Mouse (Mus musculus): ENCODE measurements around the gene P3h3. TPM values are rescaled to one million over a fixed set of nuclear protein-coding genes. Genes with fewer than 3 reads are reported as not detected.

P3h3 gene
- polyA plus RNA-seq, 1 experiment from 2014 or later, result 43.2 TPM

GRCm38 (mm10) chr6:124881821-124882220 is 24.3 kb upstream of the P3h3 start:
- Histone ChIP-seq H3K4me1 (ENCODE audit: control insufficient read depth, insufficient read depth, low read length) (no peaks in the 10 kb centered on the region), H3K4me2 (replicated peaks; ENCODE audit: low read depth, low read length) (no peak overlapping the region), H3K4me3 (ENCODE audit: low read depth, low read length) (no peak overlapping the region), H3K9ac (replicated peaks; ENCODE audit: low read depth, low read length) (no peak overlapping the region), H3K27ac (ENCODE audit: low read length) (no peak overlapping the region), H3K27me3 (ENCODE audit: control insufficient read depth, insufficient read depth, low read length) (no peaks in the 10 kb centered on the region), H3K9me3 (ENCODE audit: control insufficient read depth, low read depth, low read length) (no peaks in the 10 kb centered on the region), H3K36me3 (ENCODE audit: control insufficient read depth, insufficient read depth, low read length) (no peaks in the 10 kb centered on the region)
- no peak for ATAC-seq (ENCODE audit: insufficient number of reproducible peaks, insufficient read depth, low FRiP score, low read depth)
- WGBS, result 94% methylated on average over 9 of the region's 9 CpGs

GRCm38 (mm10) chr6:124879390-124879789 is 21.8 kb upstream of the P3h3 start:
- Histone ChIP-seq H3K4me3 (ENCODE audit: low read depth, low read length) (no peak overlapping the region), H3K9me3 (ENCODE audit: control insufficient read depth, low read depth, low read length) (no peaks in the 10 kb centered on the region), H3K4me1 (ENCODE audit: control insufficient read depth, insufficient read depth, low read length) (no peaks in the 10 kb centered on the region), H3K27me3 (ENCODE audit: control insufficient read depth, insufficient read depth, low read length) (no peaks in the 10 kb centered on the region), H3K36me3 (ENCODE audit: control insufficient read depth, insufficient read depth, low read length) (no peaks in the 10 kb centered on the region), H3K4me2 (replicated peaks; ENCODE audit: low read depth, low read length) (no peak overlapping the region), H3K27ac (ENCODE audit: low read length) (no peak overlapping the region), H3K9ac (replicated peaks; ENCODE audit: low read depth, low read length) (no peak overlapping the region)
- no peak for ATAC-seq (ENCODE audit: insufficient number of reproducible peaks, insufficient read depth, low FRiP score, low read depth)
- WGBS, result 47% methylated on average over 6 of the region's 6 CpGs

GRCm38 (mm10) chr6:124874348-124874747 is 16.8 kb upstream of the P3h3 start:
- Histone ChIP-seq H3K36me3 (ENCODE audit: control insufficient read depth, insufficient read depth, low read length) (no peaks in the 10 kb centered on the region), H3K27me3 (ENCODE audit: control insufficient read depth, insufficient read depth, low read length) (no peaks in the 10 kb centered on the region), H3K4me3 (ENCODE audit: low read depth, low read length) (no peak overlapping the region), H3K4me2 (replicated peaks; ENCODE audit: low read depth, low read length) (no peak overlapping the region), H3K9me3 (ENCODE audit: control insufficient read depth, low read depth, low read length) (no peaks in the 10 kb centered on the region), H3K9ac (replicated peaks; ENCODE audit: low read depth, low read length) (no peak overlapping the region), H3K27ac (ENCODE audit: low read length) (no peak overlapping the region), H3K4me1 (ENCODE audit: control insufficient read depth, insufficient read depth, low read length) (no peaks in the 10 kb centered on the region)
- no peak for ATAC-seq (ENCODE audit: insufficient number of reproducible peaks, insufficient read depth, low FRiP score, low read depth)
- 37% methylated on average over 2 of the region's 3 CpGs for WGBS

- Histone ChIP-seq H3K27ac (ENCODE audit: low read length) (no peak overlapping the region), H3K4me1 (ENCODE audit: control insufficient read depth, insufficient read depth, low read length) (peaks cover 10% of the 10 kb centered on the region; the same call in 1 of the 2 replicates), H3K4me2 (replicated peaks; ENCODE audit: low read depth, low read length) (no peak overlapping the region), H3K9me3 (ENCODE audit: control insufficient read depth, low read depth, low read length) (no peaks in the 10 kb centered on the region), H3K27me3 (ENCODE audit: control insufficient read depth, insufficient read depth, low read length) (no peaks in the 10 kb centered on the region), H3K4me3 (ENCODE audit: low read depth, low read length) (no peak overlapping the region), H3K9ac (replicated peaks; ENCODE audit: low read depth, low read length) (no peak overlapping the region), H3K36me3 (ENCODE audit: control insufficient read depth, insufficient read depth, low read length) (no peaks in the 10 kb centered on the region)
- ATAC-seq (ENCODE audit: insufficient number of reproducible peaks, insufficient read depth, low FRiP score, low read depth), result no peak
- 57% methylated on average over 6 of the region's 7 CpGs for WGBS
These were observed 9.0 kb upstream of the P3h3 start for GRCm38 (mm10) chr6:124866560-124866959.

GRCm38 (mm10) chr6:124865766-124866362 is 8.3 kb upstream of the P3h3 start:
- 43% methylated on average over 18 of the region's 18 CpGs for WGBS
- no peak overlapping the region for H3K9ac ChIP-seq (replicated peaks; ENCODE audit: low read depth, low read length)

GRCm38 (mm10) chr6:124863658-124864298 is 6.2 kb upstream of the P3h3 start, which contains the start of gene Gpr162:
Gpr162 (minus strand) TSS chr6:124863983.
- Histone ChIP-seq H3K9me3 (ENCODE audit: control insufficient read depth, low read depth, low read length) (no peaks in the 10 kb centered on the region), H3K4me3 (ENCODE audit: low read depth, low read length) (peak within 1 kb of the TSS; percentile 46), H3K27ac (ENCODE audit: low read length) (peak within 1 kb of the TSS; percentile 18; the same call in 1 of the 2 replicates), H3K4me2 (replicated peaks; ENCODE audit: low read depth, low read length) (peak within 1 kb of the TSS; percentile 79), H3K36me3 (ENCODE audit: control insufficient read depth, insufficient read depth, low read length) (no peaks in the 10 kb centered on the region), H3K27me3 (ENCODE audit: control insufficient read depth, insufficient read depth, low read length) (no peaks in the 10 kb centered on the region), H3K4me1 (ENCODE audit: control insufficient read depth, insufficient read depth, low read length) (peaks cover 14% of the 10 kb centered on the region; the same call in 1 of the 2 replicates), H3K9ac (replicated peaks; ENCODE audit: low read depth, low read length) (peak within 1 kb of the TSS; percentile 22; the same call in 1 of the 2 replicates)
- ATAC-seq (ENCODE audit: insufficient number of reproducible peaks, insufficient read depth, low FRiP score, low read depth), result peak; percentile 47
- 2% methylated on average over 30 of the region's 43 CpGs for WGBS

More at GRCm38 (mm10) chr6:124865766-124866362, 8.3 kb upstream of the P3h3 start:
- Histone ChIP-seq H3K27me3 (ENCODE audit: control insufficient read depth, insufficient read depth, low read length) (no peaks in the 10 kb centered on the region), H3K27ac (ENCODE audit: low read length) (no peak overlapping the region), H3K9me3 (ENCODE audit: control insufficient read depth, low read depth, low read length) (no peaks in the 10 kb centered on the region), H3K4me1 (ENCODE audit: control insufficient read depth, insufficient read depth, low read length) (peaks cover 10% of the 10 kb centered on the region; the same call in 1 of the 2 replicates), H3K4me3 (ENCODE audit: low read depth, low read length) (no peak overlapping the region), H3K4me2 (replicated peaks; ENCODE audit: low read depth, low read length) (no peak overlapping the region), H3K36me3 (ENCODE audit: control insufficient read depth, insufficient read depth, low read length) (no peaks in the 10 kb centered on the region)
- no peak for ATAC-seq (ENCODE audit: insufficient number of reproducible peaks, insufficient read depth, low FRiP score, low read depth)

GRCm38 (mm10) chr6:124863125-124863657 is 5.6 kb upstream of the P3h3 start:
- ATAC-seq (ENCODE audit: insufficient number of reproducible peaks, insufficient read depth, low FRiP score, low read depth), result peak; percentile 34
- peaks cover 14% of the 10 kb centered on the region; the same call in 1 of the 2 replicates for H3K4me1 ChIP-seq (ENCODE audit: control insufficient read depth, insufficient read depth, low read length)
- peak overlapping the region; percentile 46 for H3K4me3 ChIP-seq (ENCODE audit: low read depth, low read length)
- H3K27ac ChIP-seq (ENCODE audit: low read length), result peak overlapping the region; percentile 18; the same call in 1 of the 2 replicates
- peak overlapping the region; percentile 79 for H3K4me2 ChIP-seq (replicated peaks; ENCODE audit: low read depth, low read length)
- H3K9ac ChIP-seq (replicated peaks; ENCODE audit: low read depth, low read length), result peak overlapping the region; percentile 22; the same call in 1 of the 2 replicates
- H3K36me3 ChIP-seq (ENCODE audit: control insufficient read depth, insufficient read depth, low read length), result no peaks in the 10 kb centered on the region
- no peaks in the 10 kb centered on the region for H3K27me3 ChIP-seq (ENCODE audit: control insufficient read depth, insufficient read depth, low read length)
- H3K9me3 ChIP-seq (ENCODE audit: control insufficient read depth, low read depth, low read length), result no peaks in the 10 kb centered on the region
- WGBS, result 4% methylated on average over 9 of the region's 16 CpGs

- no peaks in the 10 kb centered on the region for H3K27me3 ChIP-seq (ENCODE audit: control insufficient read depth, insufficient read depth, low read length)
- no peak overlapping the region for H3K9ac ChIP-seq (replicated peaks; ENCODE audit: low read depth, low read length)
- WGBS, result 14% methylated on average over 8 of the region's 8 CpGs
- H3K4me2 ChIP-seq (replicated peaks; ENCODE audit: low read depth, low read length), result peak overlapping the region; percentile 79
- no peak overlapping the region for H3K27ac ChIP-seq (ENCODE audit: low read length)
- H3K36me3 ChIP-seq (ENCODE audit: control insufficient read depth, insufficient read depth, low read length), result no peaks in the 10 kb centered on the region
- H3K9me3 ChIP-seq (ENCODE audit: control insufficient read depth, low read depth, low read length), result no peaks in the 10 kb centered on the region
- H3K4me3 ChIP-seq (ENCODE audit: low read depth, low read length), result peak overlapping the region; percentile 46; the same call in 1 of the 2 replicates
- ATAC-seq (ENCODE audit: insufficient number of reproducible peaks, insufficient read depth, low FRiP score, low read depth), result no peak
- H3K4me1 ChIP-seq (ENCODE audit: control insufficient read depth, insufficient read depth, low read length), result peaks cover 14% of the 10 kb centered on the region; the same call in 1 of the 2 replicates
These were observed 5.0 kb upstream of the P3h3 start for GRCm38 (mm10) chr6:124862406-124863124.
